Mouse (Mus musculus): Measurements from ENCODE around the gene Tmem256. TPM values are rescaled to one million over a fixed set of nuclear protein-coding genes. Genes with fewer than 3 reads are reported as not detected.

Gene Tmem256
- polyA plus RNA-seq, 1 experiment from 2014 or later: 365 TPM

DNA sequence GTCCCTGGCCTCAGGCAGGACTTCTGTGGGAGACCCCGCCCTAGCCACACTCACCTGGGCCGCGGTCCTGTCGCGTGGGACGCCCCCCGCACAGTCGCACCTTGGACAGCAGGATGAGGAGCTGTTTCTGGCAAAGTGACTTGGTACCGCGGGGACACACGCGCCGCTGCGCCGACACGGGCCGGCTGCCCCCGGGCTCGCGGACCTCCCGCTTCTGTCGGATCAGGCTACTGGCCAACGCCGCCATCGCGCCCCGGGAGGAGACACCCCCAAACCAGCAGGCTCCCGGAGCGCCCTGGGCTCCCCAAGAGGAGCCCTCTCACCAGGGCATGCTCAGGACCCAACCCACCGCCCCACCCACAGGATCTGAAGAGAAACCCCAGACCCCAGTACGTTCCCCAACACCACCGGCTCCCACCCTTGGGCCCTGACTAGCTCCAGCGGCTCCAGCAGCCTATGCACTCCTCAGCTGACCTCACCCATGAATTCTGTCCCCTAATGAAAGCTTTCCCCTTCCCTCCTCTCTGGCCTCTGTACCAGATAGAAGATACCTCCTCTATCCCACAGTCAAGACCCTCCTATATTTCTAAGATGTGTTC lies 36.8 kb upstream of the Tmem256 start, which contains the start of gene Fgf11:
Gene Fgf11 (minus strand): TSS at position 479 of the 599 bp plus-strand sequence.
- Histone ChIP-seq H3K36me3 (0 out of 2 replicates have a peak, but pooled peaks cover 8% of the 10 kb centered on the region), H3K9me3 (no peaks in the 10 kb centered on the region), H3K4me2 (peak within 1 kb of the TSS; percentile 97), H3K9ac (peak within 1 kb of the TSS; percentile 43), H3K4me3 (peak within 1 kb of the TSS; percentile 60), H3K4me1 (peaks cover 62% of the 10 kb centered on the region), H3K27ac (peak within 1 kb of the TSS; percentile 68), H3K27me3 (peaks cover 60% of the 10 kb centered on the region)
- under 1% methylated on average over 33 of the region's 33 CpGs for WGBS
- no peak for ATAC-seq (ENCODE audit: insufficient number of reproducible peaks, low FRiP score, low TSS enrichment, low read depth)

DNA sequence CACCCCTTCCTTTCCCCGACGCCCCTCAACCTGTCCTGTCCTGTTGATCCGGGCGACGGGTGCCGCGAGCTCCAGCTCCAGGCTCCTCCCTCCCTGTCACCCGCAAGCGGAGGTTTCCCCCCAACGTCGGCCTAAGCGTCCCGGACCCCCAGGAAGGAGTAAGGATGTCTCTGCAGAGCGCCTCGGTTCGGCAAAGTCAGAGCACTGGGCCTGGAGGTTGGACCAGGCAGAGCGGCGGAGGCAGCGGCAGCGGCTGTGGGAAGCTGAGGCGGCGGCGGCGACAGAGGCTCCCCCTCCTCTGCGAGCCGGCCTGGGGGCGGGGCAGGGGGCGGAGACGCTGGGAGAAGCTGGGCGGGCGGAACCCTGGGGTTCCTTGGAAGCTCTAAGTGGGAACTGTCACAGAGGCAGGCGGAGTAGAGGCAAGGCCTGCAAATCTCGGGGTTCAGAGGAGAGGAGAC lies 35.6 kb upstream of the Tmem256 start:
- Histone ChIP-seq H3K27ac (peak overlapping the region; percentile 59; the same call in 1 of the 2 replicates), H3K4me2 (peak overlapping the region; percentile 97), H3K4me3 (peak overlapping the region; percentile 60), H3K4me1 (peaks cover 62% of the 10 kb centered on the region), H3K9ac (peak overlapping the region; percentile 40), H3K9me3 (no peaks in the 10 kb centered on the region), H3K27me3 (peaks cover 64% of the 10 kb centered on the region), H3K36me3 (0 out of 2 replicates have a peak, but pooled peaks cover 6% of the 10 kb centered on the region)
- WGBS: under 1% methylated on average over 33 of the region's 33 CpGs
- peak; percentile 26; the same call in 1 of the 2 replicates for ATAC-seq (ENCODE audit: insufficient number of reproducible peaks, low FRiP score, low TSS enrichment, low read depth)

DNA sequence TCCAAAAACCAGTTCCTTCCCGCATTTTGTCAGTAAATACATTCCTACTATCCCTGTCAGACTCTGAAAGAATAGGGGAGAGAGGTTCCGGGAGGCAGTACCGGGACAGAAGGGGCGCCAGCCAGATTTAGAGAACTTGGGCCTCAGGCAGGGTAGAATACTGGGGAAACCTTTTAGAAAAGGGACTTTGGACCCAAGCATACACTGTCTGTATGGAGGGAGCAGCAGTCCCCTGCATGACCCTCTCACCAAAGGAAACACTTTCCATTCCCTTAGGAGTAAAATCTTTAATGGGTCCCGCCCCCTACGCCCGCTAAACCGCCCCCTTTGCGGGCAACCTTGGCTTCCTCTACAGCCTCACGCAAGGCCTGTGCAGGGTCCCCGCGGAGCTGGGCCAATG lies 35.0 kb upstream of the Tmem256 start:
- 0 out of 2 replicates have a peak, but pooled peaks have one; percentile 0 for ATAC-seq (ENCODE audit: insufficient number of reproducible peaks, low FRiP score, low TSS enrichment, low read depth)
- Histone ChIP-seq H3K4me3 (peak overlapping the region; percentile 60), H3K27ac (peak overlapping the region; percentile 35; the same call in 1 of the 2 replicates), H3K9me3 (no peaks in the 10 kb centered on the region), H3K27me3 (peaks cover 58% of the 10 kb centered on the region), H3K36me3 (0 out of 2 replicates have a peak, but pooled peaks cover 2% of the 10 kb centered on the region), H3K9ac (peak overlapping the region; percentile 40; the same call in 1 of the 2 replicates), H3K4me2 (peak overlapping the region; percentile 97), H3K4me1 (peaks cover 62% of the 10 kb centered on the region)
- 4% methylated on average over 12 of the region's 12 CpGs for WGBS

- WGBS: 2% methylated on average over 58 of the region's 60 CpGs
- peaks cover 56% of the 10 kb centered on the region for H3K27me3 ChIP-seq
- H3K9ac ChIP-seq: peak overlapping the region; percentile 40
- H3K4me1 ChIP-seq: peaks cover 62% of the 10 kb centered on the region
- H3K9me3 ChIP-seq: no peaks in the 10 kb centered on the region
- peak overlapping the region; percentile 60 for H3K4me3 ChIP-seq
- H3K36me3 ChIP-seq: no peaks in the 10 kb centered on the region
- peak overlapping the region; percentile 97 for H3K4me2 ChIP-seq
- H3K27ac ChIP-seq: peak overlapping the region; percentile 35; the same call in 1 of the 2 replicates
- peak; percentile 43; the same call in 1 of the 2 replicates for ATAC-seq (ENCODE audit: insufficient number of reproducible peaks, low FRiP score, low TSS enrichment, low read depth)
Observed at GRCm38 (mm10) chr11:69803786-69804651, 34.3 kb upstream of the Tmem256 start.

DNA sequence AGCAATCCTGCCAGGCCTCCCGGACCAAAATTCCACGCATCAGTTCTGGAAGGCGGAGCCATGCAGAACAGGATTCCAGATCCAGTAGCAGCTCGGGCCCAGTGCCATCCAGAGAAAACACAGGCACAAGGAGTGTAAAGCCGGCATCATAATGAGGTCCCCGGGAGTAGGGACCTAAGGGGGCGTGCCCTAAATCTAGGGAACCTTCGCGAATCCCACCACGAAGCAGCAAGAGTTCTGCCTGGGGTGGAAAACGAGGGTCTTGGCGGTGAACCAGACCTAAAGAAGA lies 33.7 kb upstream of the Tmem256 start:
- Histone ChIP-seq H3K4me2 (peak overlapping the region; percentile 97), H3K9ac (no peak overlapping the region), H3K9me3 (no peaks in the 10 kb centered on the region), H3K27me3 (peaks cover 56% of the 10 kb centered on the region), H3K4me1 (peaks cover 56% of the 10 kb centered on the region), H3K4me3 (peak overlapping the region; percentile 60), H3K27ac (no peak overlapping the region), H3K36me3 (no peaks in the 10 kb centered on the region)
- no peak for ATAC-seq (ENCODE audit: insufficient number of reproducible peaks, low FRiP score, low TSS enrichment, low read depth)
- WGBS: 7% methylated on average over 12 of the region's 12 CpGs

GRCm38 (mm10) chr11:69804972-69805909 lies 33.1 kb upstream of the Tmem256 start, which contains the start of gene Tmem102:
Tmem102 (minus strand) TSS chr11:69805624.
- WGBS: 12% methylated on average over 29 of the region's 29 CpGs
- Histone ChIP-seq H3K27me3 (peaks cover 54% of the 10 kb centered on the region), H3K4me2 (peak within 1 kb of the TSS; percentile 97), H3K9ac (no peak within 1 kb of the TSS), H3K27ac (no peak within 1 kb of the TSS), H3K4me1 (peaks cover 49% of the 10 kb centered on the region), H3K36me3 (no peaks in the 10 kb centered on the region), H3K9me3 (no peaks in the 10 kb centered on the region), H3K4me3 (peak within 1 kb of the TSS; percentile 60)
- no peak for ATAC-seq (ENCODE audit: insufficient number of reproducible peaks, low FRiP score, low TSS enrichment, low read depth)

DNA sequence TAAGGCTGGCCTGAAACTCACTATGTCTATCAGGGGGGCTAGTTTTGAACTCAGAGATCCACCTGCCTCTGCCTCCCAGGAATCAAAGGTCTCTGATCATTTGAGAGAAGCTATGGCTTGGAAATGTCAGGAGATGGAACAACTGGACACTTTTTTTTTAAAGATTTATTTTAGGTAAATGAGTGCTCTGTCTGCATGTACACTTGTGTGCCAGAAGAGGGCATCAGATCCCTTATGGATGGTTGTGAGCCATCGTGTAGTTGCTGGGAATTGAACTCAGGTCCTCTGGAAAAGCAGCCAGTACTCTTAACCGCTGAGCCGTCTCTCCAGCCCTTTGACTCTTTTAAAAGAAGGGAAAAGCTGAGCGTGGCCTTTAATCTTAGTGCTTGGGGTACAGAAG lies 31.9 kb upstream of the Tmem256 start:
- H3K4me1 ChIP-seq: peaks cover 38% of the 10 kb centered on the region
- no peaks in the 10 kb centered on the region for H3K36me3 ChIP-seq
- ATAC-seq (ENCODE audit: insufficient number of reproducible peaks, low FRiP score, low TSS enrichment, low read depth): no peak
- no peak overlapping the region for H3K27ac ChIP-seq
- peaks cover 45% of the 10 kb centered on the region for H3K27me3 ChIP-seq
- no peak overlapping the region for H3K4me3 ChIP-seq
- H3K9me3 ChIP-seq: no peaks in the 10 kb centered on the region
- WGBS: 83% methylated on average over 4 of the region's 4 CpGs
- no peak overlapping the region for H3K9ac ChIP-seq
- H3K4me2 ChIP-seq: no peak overlapping the region

DNA sequence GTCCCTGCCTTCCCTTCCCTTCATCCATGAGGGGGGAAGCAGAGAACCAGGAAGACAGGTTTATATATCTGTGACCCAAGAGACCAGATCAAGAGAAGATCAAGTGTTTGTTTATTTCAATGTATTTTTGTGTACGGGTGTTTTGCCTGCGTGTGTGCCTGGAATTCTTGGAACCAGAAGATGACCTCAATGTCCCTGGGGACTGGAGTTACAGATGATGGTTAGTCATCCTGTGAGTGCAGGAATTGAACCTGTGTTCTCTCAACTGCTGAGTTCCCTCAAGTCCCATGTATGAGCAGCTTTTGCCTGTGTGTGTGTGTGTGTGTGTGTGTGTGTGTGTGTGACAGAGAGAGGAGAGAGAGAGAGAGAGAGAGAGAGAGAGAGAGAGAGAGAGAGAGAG lies 30.7 kb upstream of the Tmem256 start:
- no peak for ATAC-seq (ENCODE audit: insufficient number of reproducible peaks, low FRiP score, low TSS enrichment, low read depth)
- no peak overlapping the region for H3K4me2 ChIP-seq
- H3K9me3 ChIP-seq: no peaks in the 10 kb centered on the region
- H3K27ac ChIP-seq: no peak overlapping the region
- H3K4me1 ChIP-seq: peaks cover 25% of the 10 kb centered on the region
- no peak overlapping the region for H3K9ac ChIP-seq
- no peaks in the 10 kb centered on the region for H3K36me3 ChIP-seq
- H3K27me3 ChIP-seq: peaks cover 36% of the 10 kb centered on the region
- H3K4me3 ChIP-seq: no peak overlapping the region
- 81% methylated on average over 2 of the region's 2 CpGs for WGBS

- no peak for ATAC-seq (ENCODE audit: insufficient number of reproducible peaks, low FRiP score, low TSS enrichment, low read depth)
- Histone ChIP-seq H3K9ac (no peak overlapping the region), H3K27me3 (peaks cover 17% of the 10 kb centered on the region), H3K9me3 (no peaks in the 10 kb centered on the region), H3K27ac (no peak overlapping the region), H3K4me1 (no peaks in the 10 kb centered on the region; the same call in 1 of the 2 replicates), H3K4me3 (no peak overlapping the region), H3K4me2 (no peak overlapping the region), H3K36me3 (no peaks in the 10 kb centered on the region)
Observed at GRCm38 (mm10) chr11:69810280-69810679, 28.0 kb upstream of the Tmem256 start.

DNA sequence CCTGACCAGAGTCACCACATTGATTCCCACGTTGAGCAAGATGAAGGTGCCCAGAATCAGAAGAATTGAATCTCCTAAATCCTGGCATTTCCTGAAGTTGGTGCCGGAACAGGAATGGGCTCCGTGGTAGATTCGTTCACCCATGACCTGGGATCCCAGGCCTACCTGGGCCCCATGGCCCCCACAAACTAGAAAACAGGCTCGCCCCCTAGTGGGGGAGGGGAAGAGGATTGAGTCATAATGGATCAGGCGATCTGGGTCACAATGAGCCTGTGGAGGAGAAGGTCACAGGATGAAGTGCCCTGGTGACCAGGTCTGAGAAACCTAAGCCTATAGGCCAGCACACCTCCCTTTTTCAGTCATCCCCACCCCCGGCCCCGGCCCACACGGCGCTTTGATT lies 23.2 kb upstream of the Tmem256 start, which contains the start of gene Gm39566:
Gene Gm39566 (minus strand): TSS at position 144 of the 400 bp plus-strand sequence.
- Histone ChIP-seq H3K9me3 (no peaks in the 10 kb centered on the region), H3K9ac (no peak within 1 kb of the TSS), H3K27ac (no peak within 1 kb of the TSS), H3K36me3 (no peaks in the 10 kb centered on the region), H3K4me3 (no peak within 1 kb of the TSS), H3K27me3 (no peaks in the 10 kb centered on the region), H3K4me2 (no peak within 1 kb of the TSS), H3K4me1 (no peaks in the 10 kb centered on the region)
- no peak for ATAC-seq (ENCODE audit: insufficient number of reproducible peaks, low FRiP score, low TSS enrichment, low read depth)
- WGBS: 62% methylated on average over 10 of the region's 10 CpGs

GRCm38 (mm10) chr11:69816520-69816919 lies 21.8 kb upstream of the Tmem256 start:
- no peak for ATAC-seq (ENCODE audit: insufficient number of reproducible peaks, low FRiP score, low TSS enrichment, low read depth)
- no peaks in the 10 kb centered on the region for H3K27me3 ChIP-seq
- H3K4me1 ChIP-seq: no peaks in the 10 kb centered on the region
- 89% methylated on average over 12 of the region's 12 CpGs for WGBS
- H3K4me3 ChIP-seq: no peak overlapping the region
- no peaks in the 10 kb centered on the region for H3K36me3 ChIP-seq
- H3K9me3 ChIP-seq: no peaks in the 10 kb centered on the region
- H3K4me2 ChIP-seq: no peak overlapping the region
- no peak overlapping the region for H3K27ac ChIP-seq
- H3K9ac ChIP-seq: no peak overlapping the region

Data from limb, embryonic 15.5 days (tissue).